Mouse (Mus musculus) v-Abl transformed pro-B cells (cell line): ENCODE measurements around the gene Eppin.

Experiments used
- in situ Hi-C, 2 experiments: fragments of 400-800 bp; cut with MboI; formaldehyde crosslinking; loops; one replicate each; pipeline ENCODE4 v1.15.1; 2025; ENCODE audit not compliant: unreplicated experiment in 2 of 2

Eppin gene

DNA sequence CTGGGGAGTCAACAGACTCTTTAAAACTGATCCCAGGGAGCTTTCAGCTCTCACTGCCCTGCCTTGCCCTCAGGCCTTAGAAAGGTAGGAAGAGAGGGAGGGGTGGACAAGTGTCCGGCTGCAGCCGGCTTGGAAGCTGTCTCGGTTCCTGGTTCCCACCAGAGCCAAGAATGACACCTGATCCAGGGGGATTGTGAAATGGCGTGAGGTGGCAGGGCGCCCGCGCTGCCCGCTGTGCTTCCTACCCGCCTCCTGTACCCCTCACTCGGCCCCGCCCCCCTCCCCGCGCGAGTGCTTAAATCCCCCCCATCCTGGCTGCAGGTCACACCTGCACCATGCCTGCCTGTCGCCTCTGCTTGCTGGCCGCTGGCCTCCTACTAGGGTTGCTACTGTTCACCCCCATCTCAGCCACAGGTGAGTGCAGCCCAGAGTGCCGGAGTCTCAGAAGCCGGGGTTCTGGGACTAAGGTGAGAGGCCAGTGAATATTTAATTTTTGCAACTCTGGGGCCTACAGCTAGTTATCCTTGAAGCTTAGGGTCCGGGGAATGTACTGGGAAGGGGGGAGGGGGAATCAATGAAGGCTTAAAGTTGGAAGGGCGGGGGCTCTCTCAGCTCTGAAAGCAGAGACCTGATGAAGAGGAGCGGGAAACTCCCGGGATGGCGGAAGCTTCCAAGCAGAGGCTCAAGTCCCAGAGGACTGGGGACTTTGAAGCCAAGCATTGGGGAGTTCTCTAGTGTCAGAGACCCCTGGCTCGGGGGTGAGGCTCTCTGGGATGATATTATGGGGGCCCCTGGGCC, 30.8 kb downstream of the Eppin start, which contains the start of gene Wfdc2:
Gene Wfdc2 (plus strand): TSS at position 23 of the 798 bp plus-strand sequence.
- in situ Hi-C loops = no loop called here

DNA sequence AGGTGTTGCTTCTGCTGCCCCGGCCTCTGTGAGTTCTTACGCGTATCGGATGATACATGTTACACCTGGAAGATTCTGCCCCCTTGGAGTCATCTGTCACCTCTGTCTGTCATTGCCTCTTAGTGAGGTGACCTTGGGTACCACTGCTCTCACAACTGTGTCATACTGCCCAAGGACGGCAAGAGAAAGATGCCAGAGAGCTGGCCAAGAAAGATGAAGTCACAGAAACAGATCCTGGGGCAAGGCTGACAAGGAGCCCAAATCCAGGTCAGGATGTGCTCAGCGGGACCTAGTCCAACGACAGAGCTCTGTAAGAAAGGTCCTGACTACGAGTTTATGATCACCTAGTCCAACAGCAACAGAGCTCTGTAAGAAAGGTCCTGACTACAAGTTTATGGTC, 33.3 kb downstream of the Eppin start:
- in situ Hi-C loops = no loop called here

- in situ Hi-C loops = no loop called here
Measured at GRCm38 (mm10) chr2:164558991-164559645, 34.3 kb downstream of the Eppin start.

DNA sequence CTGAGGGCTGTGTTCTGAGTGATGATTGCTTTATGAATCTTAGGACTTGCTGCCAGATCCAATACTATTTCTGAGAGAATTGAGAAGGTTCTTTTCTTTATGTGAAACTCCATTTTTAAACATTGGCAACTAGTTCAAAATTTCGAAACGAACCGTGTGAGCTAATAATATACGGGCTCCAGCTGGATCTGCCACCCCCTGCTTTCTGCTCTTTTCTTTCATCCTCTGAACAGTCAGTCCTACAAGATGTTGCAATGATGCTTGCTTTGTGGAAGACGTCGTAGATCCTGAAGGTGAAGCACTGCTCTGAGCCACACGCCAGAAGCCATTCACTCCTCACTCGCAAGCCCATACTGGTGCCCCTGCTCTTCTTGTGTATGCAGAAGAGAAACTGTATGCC, 35.0 kb downstream of the Eppin start:
- in situ Hi-C loops = no loop called here

GRCm38 (mm10) chr2:164551502-164551901, 41.9 kb downstream of the Eppin start:
- in situ Hi-C loops = no loop called here

GRCm38 (mm10) chr2:164550895-164551269, 42.5 kb downstream of the Eppin start:
- in situ Hi-C loops = no loop called here

DNA sequence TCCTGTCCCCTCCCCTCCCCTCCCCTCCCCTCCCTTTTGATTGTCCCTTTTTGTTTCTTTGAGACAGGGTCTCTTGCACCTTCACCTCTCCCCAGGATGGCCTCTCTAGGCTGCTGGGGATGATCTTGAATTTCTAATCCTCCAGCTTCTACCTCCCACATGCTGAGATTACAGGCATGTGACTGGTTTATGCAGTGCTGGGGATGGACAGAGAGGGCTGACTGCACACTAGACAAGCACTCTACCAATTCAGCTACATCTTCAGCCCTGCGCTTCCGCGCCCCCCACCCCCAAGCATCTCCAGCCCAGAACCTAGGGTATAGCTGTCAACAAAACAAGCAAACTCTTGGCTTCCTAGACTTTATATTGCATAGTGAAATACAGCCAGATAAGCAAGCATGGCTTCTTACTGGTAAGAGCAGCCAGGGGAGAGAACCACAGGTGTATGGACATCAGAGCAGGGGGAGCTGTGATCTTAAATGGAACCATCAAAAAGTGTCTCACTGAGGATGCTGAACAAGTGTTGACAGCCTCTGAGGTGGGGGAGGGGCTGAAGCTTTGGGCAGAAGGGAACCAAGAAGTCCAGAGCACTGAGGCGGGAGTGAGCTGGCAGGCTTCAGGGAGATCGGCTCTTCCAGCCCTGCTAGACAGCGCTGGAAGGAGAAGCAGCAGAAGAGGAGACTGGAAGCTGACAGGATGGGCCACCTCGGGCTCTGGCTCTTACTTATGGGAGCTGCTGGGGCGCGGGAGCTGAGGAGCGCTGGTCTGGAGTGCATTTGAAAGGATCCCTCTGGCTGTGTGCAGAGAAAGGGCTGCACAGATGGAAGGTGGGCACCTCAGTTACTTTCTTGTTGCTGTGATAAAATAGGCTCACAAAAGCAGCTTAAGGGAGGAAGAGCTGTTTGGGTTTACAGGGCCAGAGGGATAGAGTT, 43.2 kb downstream of the Eppin start:
- in situ Hi-C loops = no loop called here

GRCm38 (mm10) chr2:164549338-164549737, 44.1 kb downstream of the Eppin start:
- in situ Hi-C loops = no loop called here

- in situ Hi-C loops = no loop called here
Measured at GRCm38 (mm10) chr2:164544454-164545097, 48.8 kb downstream of the Eppin start.

DNA sequence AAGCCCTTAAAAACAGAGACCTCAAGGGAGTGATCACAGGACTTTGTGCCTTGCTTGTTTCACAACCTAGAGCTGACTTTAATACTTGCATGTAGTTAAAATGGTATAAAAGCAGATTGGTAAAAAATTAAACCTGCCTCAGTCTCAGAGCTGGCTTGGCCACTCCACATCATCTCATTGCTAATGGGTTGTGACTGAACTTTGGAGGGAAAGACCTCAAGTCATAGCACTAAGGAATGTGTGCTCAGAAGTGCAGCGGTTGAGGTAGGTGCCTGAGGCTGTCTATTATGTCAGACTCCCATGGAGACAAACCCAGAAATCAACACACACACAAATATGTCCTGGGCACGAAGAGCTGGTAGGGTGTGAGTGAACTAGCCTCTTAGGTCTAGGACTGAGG, 49.6 kb downstream of the Eppin start:
- in situ Hi-C loops = no loop called here

DNA sequence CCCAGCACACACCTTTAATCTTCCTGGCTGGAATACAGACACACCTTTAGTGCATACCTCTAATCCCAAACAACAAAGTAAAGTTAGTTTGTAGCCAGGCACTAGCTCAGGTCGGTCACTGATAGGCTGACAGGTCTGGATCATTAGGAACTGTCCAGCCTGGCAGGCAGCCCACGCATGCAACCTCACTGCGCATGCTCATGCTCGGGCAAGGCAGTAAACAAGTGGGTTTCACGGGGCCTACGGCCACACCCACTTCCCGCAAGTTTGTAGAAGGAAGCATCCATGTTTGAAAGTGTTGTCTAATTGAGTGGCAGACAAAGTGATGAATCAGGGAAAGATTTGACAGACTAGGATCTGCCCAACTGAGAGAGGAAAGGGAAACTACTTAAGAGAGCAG, 50.8 kb downstream of the Eppin start:
- in situ Hi-C loops = no loop called here

DNA sequence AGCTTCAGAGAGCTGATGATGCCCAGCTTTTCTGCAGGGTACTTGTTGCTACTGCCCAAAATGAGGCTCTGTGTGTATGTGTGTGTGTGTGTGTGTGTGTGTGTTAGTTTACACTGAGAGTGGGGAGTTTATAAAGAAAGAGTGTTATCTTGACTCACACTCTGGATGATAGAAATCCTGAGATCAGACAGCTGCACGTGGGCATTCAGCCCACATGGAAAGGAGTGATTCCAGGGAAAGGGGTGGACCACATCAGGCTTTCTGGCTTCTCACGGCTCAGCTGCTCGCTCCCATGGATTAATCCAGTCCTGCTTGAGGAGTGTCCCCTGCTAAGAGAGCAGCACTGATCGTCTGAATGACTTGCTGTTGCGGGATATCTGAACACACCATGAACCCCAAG, 51.3 kb downstream of the Eppin start:
- in situ Hi-C loops = no loop called here

DNA sequence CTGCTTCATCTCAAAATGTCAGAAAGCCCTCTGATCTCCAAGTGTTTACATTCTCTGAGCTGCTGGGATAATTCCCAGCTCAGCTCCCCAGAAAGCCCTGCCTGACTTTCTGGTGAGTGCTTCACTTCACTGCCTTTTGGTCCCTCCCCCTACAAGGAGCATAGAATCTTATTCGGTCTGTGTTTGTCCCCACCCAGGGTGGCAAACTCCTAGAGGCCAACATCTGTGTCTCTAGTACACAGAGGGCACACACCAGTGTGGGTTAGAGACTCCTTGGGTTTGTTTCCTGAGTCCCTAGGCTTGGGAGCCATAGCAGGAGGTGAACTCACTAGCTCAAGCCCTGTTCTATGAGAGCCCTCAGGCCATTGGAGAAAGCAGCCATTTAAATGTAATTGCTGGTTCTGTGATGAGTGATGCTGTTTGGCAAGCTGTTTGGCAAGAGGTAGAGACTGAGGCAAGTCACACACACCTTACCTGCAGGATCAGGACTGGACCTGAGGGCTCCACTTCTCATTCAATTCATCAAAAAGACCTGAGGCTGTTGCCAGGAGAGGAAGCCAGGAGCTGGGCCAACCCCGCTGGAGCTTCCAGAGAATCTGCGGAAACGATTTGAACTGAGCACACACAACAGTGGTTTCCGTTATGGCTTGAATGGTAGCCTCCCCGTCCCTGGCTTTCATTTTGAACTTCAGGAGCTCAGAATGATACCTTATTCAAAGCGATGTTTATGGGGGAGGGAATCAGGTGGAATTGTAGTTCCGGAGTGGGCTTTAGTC, 52.6 kb downstream of the Eppin start:
- in situ Hi-C loops = no loop called here
